Mouse (Mus musculus) CH12.LX (cell line): Measurements from ENCODE around the gene Ptms.

Source experiments
- CTCF ChIP-seq, 2 experiments: IDR thresholded peaks in 1 of 2; conservative IDR thresholded peaks in 1 of 2; 2 replicates each; pipeline ENCODE4 v1.5.1; 2011 to 2012; ENCODE audit warnings: low read depth in 2 of 2, low read length in 2 of 2, improper control_type of control experiment in 1 of 2, inconsistent platforms in 1 of 2, mild to moderate bottlenecking in 1 of 2, moderate library complexity in 1 of 2
- JUND ChIP-seq: conservative IDR thresholded peaks from 2 replicates; pipeline ENCODE4 v1.6.1; 2011; ENCODE audit warnings: low read depth, low read length, improper control_type of control experiment
- POLR2A ChIP-seq: IDR thresholded peaks from 2 replicates; pipeline ENCODE4 v1.6.1; 2011; ENCODE audit warnings: low read depth, mild to moderate bottlenecking, improper control_type of control experiment, low read length
- UBTF ChIP-seq: IDR thresholded peaks from 2 replicates; pipeline ENCODE4 v1.6.1; 2012; ENCODE audit warnings: low read depth, mild to moderate bottlenecking, inconsistent platforms, low read length, improper control_type of control experiment, moderate library complexity
- ZC3H11A ChIP-seq: IDR thresholded peaks from 2 replicates; pipeline ENCODE4 v1.6.1; 2012; ENCODE audit warnings: low read depth, mild to moderate bottlenecking, inconsistent platforms, low read length, improper control_type of control experiment

DNA sequence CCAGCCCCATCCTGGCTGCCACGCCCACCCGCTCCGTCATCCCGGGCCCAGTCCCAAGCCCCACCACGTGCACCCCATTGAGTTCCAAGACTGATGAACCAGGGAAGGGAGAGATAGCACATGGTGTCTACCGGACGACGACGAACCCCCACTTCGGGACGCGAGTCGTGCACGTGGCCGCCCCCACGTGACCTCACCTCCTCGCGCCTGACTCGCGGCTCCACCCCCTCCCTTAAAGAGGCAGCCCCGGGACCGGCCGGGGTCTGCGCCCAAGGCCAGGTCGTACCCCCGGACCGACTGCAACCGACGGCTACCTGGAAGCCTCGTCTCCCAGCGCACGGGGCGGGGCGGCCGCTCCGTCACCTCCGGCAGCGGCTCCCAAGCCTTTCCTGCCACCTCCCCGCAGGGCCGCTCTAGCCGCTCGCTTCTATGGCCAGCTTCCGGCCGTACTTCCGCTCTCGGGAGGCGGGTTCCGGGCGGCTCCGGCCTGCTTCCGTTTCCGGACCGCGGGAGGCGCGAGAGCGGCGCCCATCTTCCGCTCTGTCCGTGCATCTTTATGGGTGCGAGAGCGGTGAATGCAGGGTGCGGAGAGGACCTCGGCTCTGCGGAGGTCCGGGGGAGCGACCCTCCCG lies 45.3 kb upstream of the Ptms start, which contains the start of gene Cops7a:
- no peak for TF ChIP-seq CTCF (conservative IDR thresholded peaks at IDR 0.05 in 1 of 2, IDR thresholded peaks at IDR 0.05 in 1 of 2; ENCODE audit: low read depth in 2 of 2, low read length in 2 of 2)
- TF ChIP-seq POLR2A = peak; percentile 90
- TF ChIP-seq JUND = no peak
- TF ChIP-seq ZC3H11A = no peak
- no peak for TF ChIP-seq UBTF
